Mouse (Mus musculus): Measurements from ENCODE around the gene Map3k11.

DNA sequence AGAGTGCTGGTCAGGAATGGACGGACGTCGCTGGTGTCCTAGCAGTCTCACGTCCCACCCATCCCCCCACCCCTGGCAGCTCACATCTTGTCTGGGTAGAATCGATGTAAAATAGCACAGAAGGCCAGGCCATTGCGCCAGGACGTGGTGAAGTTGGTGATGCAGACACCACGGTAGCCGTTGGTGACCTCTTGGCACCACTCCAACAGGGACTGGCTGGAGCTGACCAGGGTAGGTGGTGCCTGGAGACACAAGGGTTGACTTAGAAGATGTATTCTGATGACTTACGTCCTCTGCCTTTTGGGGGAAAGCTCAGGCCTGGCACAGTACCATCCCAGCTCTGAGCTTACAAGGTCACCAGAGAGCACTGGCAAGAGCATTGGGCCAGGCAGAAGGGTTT, 28.4 kb downstream of the Map3k11 start:
- TF ChIP-seq CTCF (IDR thresholded peaks at IDR 0.05; ENCODE audit: low read depth, low read length) (no peak), GATA1 (IDR thresholded peaks at IDR 0.05; ENCODE audit: borderline replicate concordance, low read length) (no peak), TAL1 (conservative IDR thresholded peaks at IDR 0.05; ENCODE audit: low read depth, low read length) (no peak), POLR2AphosphoS5 (IDR thresholded peaks at IDR 0.05; ENCODE audit: insufficient replicate concordance, low read depth, low read length) (no peak), GATA2 (IDR thresholded peaks at IDR 0.05; ENCODE audit: borderline replicate concordance, low read depth, low read length) (no peak)
